Mouse (Mus musculus) heart, postnatal 0 days (tissue): ENCODE results near the gene Gm10718. TPM values are rescaled to one million over a fixed set of nuclear protein-coding genes. Genes with fewer than 3 reads are reported as not detected.
"Not testable (repeated sequence)": the region's sequence is repeated elsewhere in the genome, so short reads cannot be mapped to it uniquely, and the experiment has no call there.

ENCODE experiments used
- ATAC-seq: fragments of 200-750 bp; cut with Nextera tagmentation; 2 replicates; pipeline ENCODE4 v1.8.0; 2017; ENCODE audit warnings: low read depth, moderate number of reproducible peaks, moderate library complexity; ENCODE audit not compliant: insufficient read depth
- DNase-seq: peaks from one replicate; pipeline ENCODE4 v3.0.0-alpha.2; 2016; ENCODE audit warnings: low spot score
- H3K27ac ChIP-seq: fragments of 300-500 bp; sonication (generic); 2 replicates; pipeline ENCODE4 v1.5.1; 2014; ENCODE audit warnings: low read depth, mild to moderate bottlenecking
- H3K27me3 ChIP-seq: fragments of 300-500 bp; sonication (generic); 2 replicates; pipeline ENCODE4 v1.6.1; 2014; ENCODE audit warnings: low read length, mixed read lengths; ENCODE audit not compliant: control insufficient read depth, insufficient read depth
- H3K36me3 ChIP-seq: fragments of 300-500 bp; sonication (generic); replicated peaks from 2 replicates; pipeline ENCODE4 v1.6.1; 2014; ENCODE audit warnings: low read length, mixed read lengths; ENCODE audit not compliant: control insufficient read depth, insufficient read depth
- H3K4me1 ChIP-seq: fragments of 300-500 bp; sonication (generic); 2 replicates; pipeline ENCODE4 v1.6.1; 2014; ENCODE audit warnings: antibody characterized with exemption; ENCODE audit not compliant: control insufficient read depth, insufficient read depth
- H3K4me2 ChIP-seq: fragments of 300-500 bp; sonication (generic); 2 replicates; pipeline ENCODE4 v1.6.1; 2014; ENCODE audit warnings: low read depth, mild to moderate bottlenecking, low read length, moderate library complexity
- H3K4me3 ChIP-seq: fragments of 300-500 bp; sonication (generic); 2 replicates; pipeline ENCODE4 v1.5.1; 2014; ENCODE audit warnings: low read depth, low read length
- H3K9ac ChIP-seq: fragments of 300-500 bp; sonication (generic); replicated peaks from 2 replicates; pipeline ENCODE4 v1.6.1; 2014; ENCODE audit warnings: low read depth, low read length, mixed read lengths
- H3K9me3 ChIP-seq: fragments of 300-500 bp; sonication (generic); replicated peaks from 2 replicates; pipeline ENCODE4 v1.6.1; 2016; ENCODE audit warnings: low read length; ENCODE audit not compliant: control insufficient read depth
- WGBS: fragments of 180-500 bp; shearing (Covaris S2); extraction: QIAGEN DNeasy Blood & Tissue Kit; methylation state at CpG from one replicate; pipeline ENCODE4 v1.1.7; 2014; 5-methylcytosine and 5-hydroxymethylcytosine counted together
- polyA plus RNA-seq: library from polyadenylated mRNA; unstranded; fragments of >200 nt; fragmentation: Nextera tagmentation; extraction: Ambion mirVana; gene quantifications from 2 replicates; pipeline ENCODE4 v1.2.1, GENCODE M21; 2015
- total RNA-seq: library from RNA; depleted of rRNA; stranded (reverse); fragments of >200 nt; gene quantifications from 2 replicates; pipeline ENCODE4 v1.2.3, GENCODE M21; 2014; ENCODE audit warnings: low replicate concordance

Gm10718 gene
- total and polyA plus RNA-seq, 2 experiments from 2014 or later, result 0.87 TPM; not detected in 1

- ATAC-seq, result peak; percentile 44
- no CpG with 5 or more reads among the region's 5 CpGs for WGBS
Observed at GRCm38 (mm10) chr9:3009331-3009730, 14.0 kb upstream of the Gm10718 start.

DNA sequence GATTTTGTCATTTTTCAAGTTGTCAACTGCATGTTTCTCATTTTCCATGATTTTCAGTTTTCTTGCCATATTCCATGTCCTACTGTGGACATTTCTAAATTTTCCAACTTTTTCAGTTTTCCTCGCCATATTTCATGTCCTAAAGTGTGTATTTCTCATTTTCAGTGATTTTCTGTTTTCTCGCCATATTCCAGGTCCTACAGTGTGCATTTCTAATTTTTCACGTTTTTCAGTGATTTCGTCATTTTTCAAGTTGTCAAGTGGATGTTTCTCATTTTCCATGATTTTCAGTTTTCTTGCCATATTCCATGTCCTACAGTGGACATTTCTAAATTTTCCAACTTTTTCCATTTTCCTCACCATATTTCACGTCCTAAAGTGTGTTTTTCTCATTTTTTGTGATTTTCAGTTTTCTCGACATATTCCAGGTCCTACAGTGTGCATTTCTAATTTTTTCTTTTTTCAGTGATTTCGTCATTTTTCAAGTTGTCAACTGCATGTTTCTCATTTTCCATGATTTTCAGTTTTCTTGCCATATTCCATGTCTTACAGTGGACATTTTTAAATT lies 11.2 kb upstream of the Gm10718 start:
- H3K4me2 ChIP-seq, H3K9ac ChIP-seq, H3K27ac ChIP-seq, H3K27me3 ChIP-seq, H3K4me1 ChIP-seq, ATAC-seq, H3K36me3 ChIP-seq, H3K9me3 ChIP-seq, DNase-seq, H3K4me3 ChIP-seq: not testable (repeated sequence)
- 92% methylated on average over 2 of the region's 7 CpGs for WGBS

More at GRCm38 (mm10) chr9:3009331-3009730, 14.0 kb upstream of the Gm10718 start:
- not testable (repeated sequence) for H3K4me1 ChIP-seq, H3K4me3 ChIP-seq, DNase-seq, H3K27me3 ChIP-seq, H3K27ac ChIP-seq, H3K9ac ChIP-seq, H3K4me2 ChIP-seq, H3K36me3 ChIP-seq
- H3K9me3 ChIP-seq, result peaks cover 10% of the 10 kb centered on the region

GRCm38 (mm10) chr9:3012733-3013279 lies 10.5 kb upstream of the Gm10718 start, which contains the start of gene Gm10721:
Gene Gm10721 (plus strand): TSS chr9:3013140.
- not testable (repeated sequence) for DNase-seq, H3K36me3 ChIP-seq, H3K9me3 ChIP-seq, H3K27ac ChIP-seq, H3K4me2 ChIP-seq, H3K4me3 ChIP-seq, H3K4me1 ChIP-seq, H3K9ac ChIP-seq, H3K27me3 ChIP-seq
- peak; percentile 49 for ATAC-seq
- no CpG with 5 or more reads among the region's 11 CpGs for WGBS

- not testable (repeated sequence) for H3K27ac ChIP-seq, DNase-seq, H3K4me2 ChIP-seq, H3K4me3 ChIP-seq, H3K9me3 ChIP-seq, H3K36me3 ChIP-seq, H3K9ac ChIP-seq, H3K4me1 ChIP-seq, H3K27me3 ChIP-seq, ATAC-seq
- WGBS, result 59% methylated on average over 4 of the region's 9 CpGs
Observed at GRCm38 (mm10) chr9:3015354-3015753, 8.0 kb upstream of the Gm10718 start, which contains the start of gene Gm10720. Gene Gm10720 (plus strand): TSS chr9:3015654.

GRCm38 (mm10) chr9:3015896-3016295 lies 7.5 kb upstream of the Gm10718 start:
- not testable (repeated sequence) for H3K4me1 ChIP-seq, DNase-seq
- 69% methylated on average over 4 of the region's 6 CpGs for WGBS

GRCm38 (mm10) chr9:3017108-3017507 lies 6.2 kb upstream of the Gm10718 start, which contains the start of gene Gm10719:
Gene Gm10719 (plus strand): TSS chr9:3017408.
- H3K9ac ChIP-seq, H3K4me3 ChIP-seq, H3K27me3 ChIP-seq, H3K4me2 ChIP-seq, ATAC-seq, H3K9me3 ChIP-seq, H3K27ac ChIP-seq, H3K36me3 ChIP-seq, H3K4me1 ChIP-seq, DNase-seq: not testable (repeated sequence)
- WGBS, result no CpG with 5 or more reads among the region's 9 CpGs

More at GRCm38 (mm10) chr9:3015896-3016295, 7.5 kb upstream of the Gm10718 start:
- not testable (repeated sequence) for H3K27me3 ChIP-seq, H3K36me3 ChIP-seq, H3K9ac ChIP-seq, ATAC-seq, H3K4me3 ChIP-seq, H3K4me2 ChIP-seq, H3K9me3 ChIP-seq, H3K27ac ChIP-seq

DNA sequence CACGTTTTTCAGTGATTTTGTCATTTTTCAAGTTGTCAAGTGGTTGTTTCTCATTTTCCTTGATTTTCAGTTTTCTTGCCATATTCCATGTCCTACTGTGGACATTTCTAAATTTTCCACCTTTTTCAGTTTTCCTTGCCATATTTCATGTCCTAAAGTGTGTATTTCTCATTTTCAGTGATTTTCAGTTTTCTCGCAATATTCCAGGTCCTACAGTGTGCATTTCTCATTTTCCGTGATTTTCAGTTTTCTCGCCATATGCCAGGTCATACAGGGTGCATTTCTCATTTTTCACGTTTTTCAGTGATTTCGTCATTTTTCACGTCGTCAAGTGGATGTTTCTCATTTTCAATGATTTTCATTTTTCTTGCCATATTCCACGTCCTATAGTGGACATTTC lies 4.4 kb upstream of the Gm10718 start:
- H3K4me1 ChIP-seq, H3K9ac ChIP-seq, ATAC-seq, H3K9me3 ChIP-seq, H3K36me3 ChIP-seq, H3K4me3 ChIP-seq, DNase-seq, H3K27me3 ChIP-seq, H3K27ac ChIP-seq, H3K4me2 ChIP-seq: not testable (repeated sequence)
- WGBS, result 68% methylated on average over 9 of the region's 9 CpGs

DNA sequence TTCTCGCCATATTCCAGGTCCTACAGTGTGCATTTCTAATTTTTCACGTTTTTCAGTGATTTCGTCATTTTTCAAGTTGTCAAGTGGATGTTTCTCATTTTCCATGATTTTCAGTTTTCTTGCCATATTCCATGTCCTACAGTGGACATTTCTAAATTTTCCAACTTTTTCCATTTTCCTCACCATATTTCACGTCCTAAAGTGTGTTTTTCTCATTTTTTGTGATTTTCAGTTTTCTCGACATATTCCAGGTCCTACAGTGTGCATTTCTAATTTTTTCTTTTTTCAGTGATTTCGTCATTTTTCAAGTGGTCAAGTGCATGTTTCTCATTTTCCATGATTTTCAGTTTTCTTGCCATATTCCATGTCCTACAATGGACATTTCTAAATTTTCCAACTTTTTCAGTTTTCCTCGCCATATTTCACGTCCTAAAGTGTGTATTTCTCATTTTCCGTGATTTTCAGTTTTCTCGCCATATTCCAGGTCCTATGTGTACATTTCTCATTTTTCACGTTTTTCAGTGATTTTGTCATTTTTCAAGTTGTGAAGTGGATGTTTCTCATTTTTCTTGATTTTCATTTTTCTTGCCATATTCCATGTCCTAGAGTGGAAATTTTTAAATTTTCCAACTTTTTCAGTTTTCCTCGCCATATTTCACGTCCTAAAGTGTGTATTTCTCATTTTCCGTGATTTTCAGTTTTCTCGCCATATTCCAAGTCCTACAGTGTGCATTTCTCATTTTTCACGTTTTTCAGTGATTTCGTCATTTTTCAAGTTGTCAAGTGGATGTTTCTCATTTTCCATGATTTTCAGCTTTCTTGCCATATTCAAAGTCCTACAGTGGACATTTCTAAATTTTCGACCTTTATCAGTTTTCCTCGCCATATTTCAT lies 3.3 kb upstream of the Gm10718 start:
- WGBS, result 74% methylated on average over 11 of the region's 19 CpGs
- H3K4me2 ChIP-seq, ATAC-seq, H3K36me3 ChIP-seq, H3K4me1 ChIP-seq, DNase-seq, H3K9ac ChIP-seq, H3K4me3 ChIP-seq, H3K27ac ChIP-seq, H3K27me3 ChIP-seq, H3K9me3 ChIP-seq: not testable (repeated sequence)
